Mouse (Mus musculus) E14TG2a.4 (cell line): ENCODE measurements at regions not wholly inside any gene's neighbourhood (a gene's known extent, or its start where the extent isn't known, plus 50 kb on each side); places are given as distances from the start of the nearest gene placed in this dataset.

ENCODE experiments used
- CTCF ChIP-seq: conservative IDR thresholded peaks from 2 replicates; pipeline ENCODE4 v1.5.1; 2014; ENCODE audit warnings: low read length
- NANOG ChIP-seq: IDR thresholded peaks from 2 replicates; pipeline ENCODE4 v1.6.1; 2014; ENCODE audit warnings: borderline replicate concordance, low read length, mixed read lengths

GRCm38 (mm10) chr15:33825435-33826088 is 532.1 kb downstream of the 9430069I07Rik start:
- TF ChIP-seq CTCF (no peak), NANOG (no peak)
